Comparison of ENCODE assay signal across 37 mouse cellular contexts in the genomic region with DNA sequence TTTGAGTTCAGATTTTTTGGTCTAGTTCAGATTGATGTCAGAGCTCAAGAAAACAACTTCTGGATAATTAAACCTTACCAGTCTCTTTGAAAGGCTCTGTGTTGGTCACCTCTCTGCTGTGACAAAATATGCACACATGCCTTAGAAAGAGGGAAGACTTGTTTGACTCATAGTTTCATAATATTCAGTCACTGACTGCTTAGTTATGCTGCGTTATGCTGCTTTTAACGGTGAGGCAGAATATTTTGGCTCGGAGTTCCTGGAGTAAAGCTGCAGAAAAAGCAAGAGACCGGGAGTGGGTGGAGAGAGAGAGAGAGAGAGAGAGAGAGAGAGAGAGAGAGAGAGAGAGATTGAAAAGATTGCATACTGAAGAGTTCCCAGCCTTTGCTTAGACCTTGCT. TPM values are rescaled to one million over a fixed set of nuclear protein-coding genes. Genes with fewer than 3 reads are reported as not detected.
DNase-seq lines count a peak whose midpoint lies in the region; TF ChIP-seq lines count a peak whose summit lies in the region.
"Had no signal": no experiment of that assay in that cellular context is flagged by ENCODE, and none has a peak within 500 bp of the region (broad histone marks: within the 10 kb centered on the region; RNA-seq: fewer than 3 reads in every experiment).

No protein-coding gene starts in this region.

- H3K4me3 ChIP-seq in heart, adult 2 months: no peak overlapping the region
- no peak overlapping the region for H3K4me3 ChIP-seq in bone marrow macrophage, adult 2 months (ENCODE audit: insufficient read depth, low read length)
- no peak overlapping the region for H3K4me3 ChIP-seq in limb, embryonic 10.5 days
- H3K4me3 ChIP-seq: embryonic facial prominence, embryonic 12.5 days; forebrain, embryonic 15.5 days; hindbrain, embryonic 13.5 days; neural tube, embryonic 15.5 days had no signal

- H3K4me1 ChIP-seq in heart, adult 2 months (ENCODE audit: control insufficient read depth, insufficient read depth, low read length): peaks cover 16% of the 10 kb centered on the region
- H3K4me1 ChIP-seq in bone marrow macrophage, adult 2 months (ENCODE audit: control insufficient read depth, insufficient read depth, low read length): peaks cover 47% of the 10 kb centered on the region
- H3K4me1 ChIP-seq in limb, embryonic 10.5 days: no peaks in the 10 kb centered on the region
- H3K4me1 ChIP-seq: embryonic facial prominence, embryonic 12.5 days; forebrain, embryonic 15.5 days; hindbrain, embryonic 13.5 days; neural tube, embryonic 15.5 days had no signal

- intact Hi-C loops in heart, adult 2 months (cut with DNase I): no loop called here
- intact Hi-C loops in heart, postnatal 25 days (cut with DNase I): no loop called here
- intact Hi-C loops in left cerebral cortex, postnatal 14 days (cut with DNase I): no loop called here

- 45% methylated on average over 4 of the region's 4 CpGs for WGBS in heart, adult 2 months
- 94% methylated on average over 4 of the region's 4 CpGs for WGBS in limb, embryonic 10.5 days

- no peak for DNase-seq in heart, adult 2 months
- no peak for DNase-seq in heart, postnatal 25 days (ENCODE audit: low spot score)
- peak; percentile 24 to 39 for DNase-seq in left cerebral cortex, postnatal 14 days (ENCODE audit: low spot score in 2 of 2)
- DNase-seq in left cerebral cortex, adult 8-10 months (ENCODE audit: low spot score in 2 of 2): no peak
- DNase-seq in limb, embryonic 10.5 days (ENCODE audit: low spot score): no peak
- DNase-seq in lung, postnatal 25 days (ENCODE audit: low spot score): no peak
- DNase-seq: adrenal gland, postnatal 25 days; cerebellum, adult 9-10 months; cerebellum, postnatal 36 days; embryo, embryonic 11 days; gastrocnemius, postnatal 25 days; heart, postnatal 36 days; kidney, adult 9 months; kidney, postnatal 10 days; liver; lung, adult 2 months; midbrain, embryonic 14.5 days; right cerebral cortex, adult 18-20 months; right cerebral cortex, postnatal 4 days; thymus, adult 2 months; thymus, postnatal 36 days had no signal

- no peak for TF ChIP-seq EP300 in heart, adult 2 months (IDR thresholded peaks at IDR 0.05; ENCODE audit: insufficient read depth, low read depth, low read length)

- H3K27me3 ChIP-seq in heart, adult 2 months (ENCODE audit: control insufficient read depth, insufficient read depth, low read length): no peaks in the 10 kb centered on the region
- no peaks in the 10 kb centered on the region for H3K27me3 ChIP-seq in limb, embryonic 10.5 days (ENCODE audit: low read depth, poor library complexity, severe bottlenecking)
- H3K27me3 ChIP-seq: embryonic facial prominence, embryonic 12.5 days; forebrain, embryonic 15.5 days; hindbrain, embryonic 13.5 days; neural tube, embryonic 15.5 days had no signal

- no peak for TF ChIP-seq CTCF in heart, adult 2 months (IDR thresholded peaks at IDR 0.05)
- TF ChIP-seq CTCF in bone marrow macrophage, adult 2 months (IDR thresholded peaks at IDR 0.05; ENCODE audit: low read depth, low read length): no peak

- no peak for TF ChIP-seq POLR2A in heart, adult 2 months (IDR thresholded peaks at IDR 0.05; ENCODE audit: insufficient read depth, low read depth, low read length)
- TF ChIP-seq POLR2A in bone marrow macrophage, adult 2 months (IDR thresholded peaks at IDR 0.05; ENCODE audit: borderline replicate concordance, low read depth, low read length): no peak

- peaks cover 15% of the 10 kb centered on the region for H3K36me3 ChIP-seq in heart, adult 2 months (ENCODE audit: control insufficient read depth, insufficient read depth, low read length)
- H3K36me3 ChIP-seq in limb, embryonic 10.5 days: no peaks in the 10 kb centered on the region
- H3K36me3 ChIP-seq: embryonic facial prominence, embryonic 12.5 days; forebrain, embryonic 15.5 days; hindbrain, embryonic 13.5 days; neural tube, embryonic 15.5 days had no signal

- H3K9me3 ChIP-seq in limb, embryonic 10.5 days (replicated peaks): no peaks in the 10 kb centered on the region
- H3K9me3 ChIP-seq: embryonic facial prominence, embryonic 12.5 days; forebrain, embryonic 15.5 days; hindbrain, embryonic 13.5 days; neural tube, embryonic 15.5 days had no signal

- no peaks in the 10 kb centered on the region; the same call in 1 of the 2 replicates for H3K79me2 ChIP-seq in heart, adult 2 months (replicated peaks; ENCODE audit: control insufficient read depth, insufficient read depth, low read length)

- no peak overlapping the region for H3K9ac ChIP-seq in heart, adult 2 months (ENCODE audit: low read depth, low read length)
- H3K9ac ChIP-seq: embryonic facial prominence, embryonic 12.5 days; forebrain, embryonic 15.5 days; hindbrain, embryonic 13.5 days; liver, embryonic 14.5 days; neural tube, embryonic 15.5 days had no signal

- peak overlapping the region; percentile 74 for H3K27ac ChIP-seq in heart, adult 2 months
- H3K27ac ChIP-seq in bone marrow macrophage, adult 2 months (ENCODE audit: insufficient read depth, low read depth, low read length): 0 out of 2 replicates have a peak overlapping the region, but pooled peaks have one; percentile 28
- H3K27ac ChIP-seq in limb, embryonic 10.5 days: no peak overlapping the region
- H3K27ac ChIP-seq: embryonic facial prominence, embryonic 12.5 days; forebrain, embryonic 15.5 days; hindbrain, embryonic 13.5 days; liver, embryonic 14.5 days; neural tube, embryonic 15.5 days had no signal

RNA-seq across cellular contexts. Expression of a gene that starts 3.8 kb away (rescaled TPM):
- total RNA-seq in heart, adult 2 months (2021): 1 to 10 TPM in 1 of 2 experiments, under 1 TPM in 1; 0.73 to 1.5 TPM
- polyA plus RNA-seq in heart, adult 2 months (2012; rRNA removed): 0.70 and 0.80 TPM in 2 replicates
- total RNA-seq in heart, postnatal 25 days (2021): under 1 TPM; 0.49 to 0.95 TPM
- total RNA-seq in left cerebral cortex, postnatal 14 days (2021): not detected
- total RNA-seq in left cerebral cortex, adult 8-10 months (2022): not detected
- not detected in 2 replicates for polyA plus RNA-seq in bone marrow macrophage, adult 2 months (2012; ENCODE audit: insufficient read depth, insufficient read length, missing spikeins)
- polyA plus RNA-seq in limb, embryonic 10.5 days (2016; fragmentation: Nextera tagmentation; extraction: Ambion mirVana): not detected in 2 replicates
- total RNA-seq: left cerebral cortex, adult 18-20 months; MEL had no signal
- polyA plus RNA-seq: C2C12; embryonic facial prominence, embryonic 12.5 days; forebrain, embryonic 15.5 days; hindbrain, embryonic 13.5 days; intestine, postnatal 0 days; limb, embryonic 11.5 days; liver, embryonic 14.5 days; midbrain, embryonic 14.5 days; neural tube, embryonic 15.5 days; spleen, adult 2 months had no signal

RNA-seq across cellular contexts. Expression of a gene that starts 14.5 kb away (rescaled TPM):
- total RNA-seq in heart, adult 2 months (2021): 1,000 to 10,000 TPM in 1 of 2 experiments, 100 to 1,000 TPM in 1; 956 to 1,050 TPM
- polyA plus RNA-seq in heart, adult 2 months (2012; rRNA removed): 1,635 and 1,968 TPM in 2 replicates
- 1,000 to 10,000 TPM in 1 of 2 experiments, 100 to 1,000 TPM in 1; 940 to 1,010 TPM for total RNA-seq in heart, postnatal 25 days (2021)
- 1,000 to 10,000 TPM; 1,971 to 2,132 TPM for total RNA-seq in left cerebral cortex, postnatal 14 days (2021)
- 1,000 to 10,000 TPM; 2,002 to 3,250 (median 2,603) TPM for total RNA-seq in left cerebral cortex, adult 8-10 months (2022)
- 2,557 and 2,597 TPM in 2 replicates for polyA plus RNA-seq in bone marrow macrophage, adult 2 months (2012; ENCODE audit: insufficient read depth, insufficient read length, missing spikeins)
- 209 and 241 TPM in 2 replicates for polyA plus RNA-seq in limb, embryonic 10.5 days (2016; fragmentation: Nextera tagmentation; extraction: Ambion mirVana)

RNA-seq across cellular contexts. Expression of a gene that starts 26.0 kb away (rescaled TPM):
- not detected for total RNA-seq in heart, adult 2 months (2021)
- polyA plus RNA-seq in heart, adult 2 months (2012; rRNA removed): 0.82 and 2.2 TPM in 2 replicates
- 1 to 10 TPM; 1.3 to 1.8 TPM for total RNA-seq in heart, postnatal 25 days (2021)
- not detected for total RNA-seq in left cerebral cortex, postnatal 14 days (2021)
- total RNA-seq in left cerebral cortex, adult 8-10 months (2022): not detected
- not detected in 2 replicates for polyA plus RNA-seq in bone marrow macrophage, adult 2 months (2012; ENCODE audit: insufficient read depth, insufficient read length, missing spikeins)
- not detected in 2 replicates for polyA plus RNA-seq in limb, embryonic 10.5 days (2016; fragmentation: Nextera tagmentation; extraction: Ambion mirVana)
- total RNA-seq: adrenal gland, adult 18-20 months; adrenal gland, postnatal 25 days; gastrocnemius, postnatal 25 days; left cerebral cortex, adult 18-20 months; MEL had no signal
- polyA plus RNA-seq: embryonic facial prominence, embryonic 12.5 days; forebrain, embryonic 15.5 days; hindbrain, embryonic 13.5 days; intestine, postnatal 0 days; large intestine, adult 2 months; limb, embryonic 11.5 days; midbrain, embryonic 14.5 days; neural tube, embryonic 15.5 days; spleen, adult 2 months had no signal

RNA-seq across cellular contexts. Expression of a gene that starts 41.1 kb away (rescaled TPM):
- total RNA-seq in heart, adult 2 months (2021): not detected
- not detected in 2 replicates for polyA plus RNA-seq in heart, adult 2 months (2012; rRNA removed)
- total RNA-seq in heart, postnatal 25 days (2021): not detected
- total RNA-seq in left cerebral cortex, postnatal 14 days (2021): not detected
- not detected for total RNA-seq in left cerebral cortex, adult 8-10 months (2022)
- not detected in 2 replicates for polyA plus RNA-seq in bone marrow macrophage, adult 2 months (2012; ENCODE audit: insufficient read depth, insufficient read length, missing spikeins)
- not detected in 2 replicates for polyA plus RNA-seq in limb, embryonic 10.5 days (2016; fragmentation: Nextera tagmentation; extraction: Ambion mirVana)
- total RNA-seq: adrenal gland, adult 18-20 months; gastrocnemius, postnatal 25 days; heart, adult 8-10 months; heart, postnatal 36 days; left cerebral cortex, adult 18-20 months; MEL had no signal
- polyA plus RNA-seq: C2C12; embryonic facial prominence, embryonic 12.5 days; forebrain, embryonic 15.5 days; heart, embryonic 14.5 days; hindbrain, embryonic 13.5 days; intestine, postnatal 0 days; large intestine, adult 2 months; limb, embryonic 11.5 days; liver, embryonic 14.5 days; lung, adult 2 months; midbrain, embryonic 14.5 days; neural tube, embryonic 15.5 days; spleen, adult 2 months; thymus, adult 2 months had no signal

Comparison
In these comparisons a context has a peak if more than half of its experiments do, and no peak if none do; other contexts are left out.
1. DNase-seq: peak in left cerebral cortex, postnatal 14 days (2 of 2); none in heart, adult 2 months (0 of 2), heart, postnatal 25 days (single experiment), left cerebral cortex, adult 8-10 months (0 of 2), limb, embryonic 10.5 days (single experiment) and lung, postnatal 25 days (single experiment).